Mouse (Mus musculus) spleen, adult 18-20 months (tissue): ENCODE results near the gene Actr2.
"Not testable (repeated sequence)": the region's sequence is repeated elsewhere in the genome, so short reads cannot be mapped to it uniquely, and the experiment has no call there.

ENCODE experiments used
- DNase-seq, 2 experiments: peaks; one replicate each; pipeline ENCODE4 v3.0.0; 2022; ENCODE audit warnings: mixed read lengths in 2 of 2

The Actr2 gene

GRCm38 (mm10) chr11:20043256-20043655 is 69.5 kb downstream of the Actr2 start:
- no peak for DNase-seq

- no peak for DNase-seq
Measured at GRCm38 (mm10) chr11:20042106-20042505, 70.6 kb downstream of the Actr2 start.

GRCm38 (mm10) chr11:20041164-20041920 is 71.4 kb downstream of the Actr2 start:
- DNase-seq = no peak

GRCm38 (mm10) chr11:20038723-20039122 is 74.0 kb downstream of the Actr2 start:
- no peak for DNase-seq

GRCm38 (mm10) chr11:20037739-20038138 is 75.0 kb downstream of the Actr2 start:
- no peak for DNase-seq

- no peak for DNase-seq
Measured at GRCm38 (mm10) chr11:20035972-20036371, 76.7 kb downstream of the Actr2 start.

- DNase-seq = no peak
Measured at GRCm38 (mm10) chr11:20035343-20035928, 77.3 kb downstream of the Actr2 start.

GRCm38 (mm10) chr11:20034337-20034947 is 78.3 kb downstream of the Actr2 start:
- DNase-seq = no peak

- DNase-seq = no peak
Measured at GRCm38 (mm10) chr11:20033541-20034160, 79.1 kb downstream of the Actr2 start.

GRCm38 (mm10) chr11:20031536-20031935 is 81.2 kb downstream of the Actr2 start:
- DNase-seq = peak in 1 of 2 experiments; percentile 40

GRCm38 (mm10) chr11:20030973-20031372 is 81.7 kb downstream of the Actr2 start:
- DNase-seq = not testable (repeated sequence)

GRCm38 (mm10) chr11:20029014-20029413 is 83.7 kb downstream of the Actr2 start:
- DNase-seq = no peak

- DNase-seq = no peak
Measured at GRCm38 (mm10) chr11:20028396-20028795, 84.3 kb downstream of the Actr2 start.

- DNase-seq = no peak
Measured at GRCm38 (mm10) chr11:20027719-20028118, 85.0 kb downstream of the Actr2 start.

GRCm38 (mm10) chr11:20025899-20026298 is 86.8 kb downstream of the Actr2 start:
- DNase-seq = no peak

GRCm38 (mm10) chr11:20022911-20023482 is 89.7 kb downstream of the Actr2 start:
- DNase-seq = no peak

GRCm38 (mm10) chr11:20022462-20022861 is 90.3 kb downstream of the Actr2 start:
- DNase-seq = no peak

GRCm38 (mm10) chr11:20020720-20021119 is 92.0 kb downstream of the Actr2 start:
- no peak for DNase-seq

- DNase-seq = no peak
Measured at GRCm38 (mm10) chr11:20018905-20019304, 93.8 kb downstream of the Actr2 start.

- no peak for DNase-seq
Measured at GRCm38 (mm10) chr11:20017937-20018336, 94.8 kb downstream of the Actr2 start.

- no peak for DNase-seq
Measured at GRCm38 (mm10) chr11:20013366-20013765, 99.3 kb downstream of the Actr2 start.
